Mouse (Mus musculus) bone marrow macrophage, adult 2 months (primary cell): ENCODE measurements around the gene Zfp213.

Experiments used
- CTCF ChIP-seq: IDR thresholded peaks from 2 replicates; pipeline ENCODE4 v1.5.1; 2012; ENCODE audit warnings: low read depth, mild to moderate bottlenecking, low read length, moderate library complexity
- POLR2A ChIP-seq: IDR thresholded peaks from 2 replicates; pipeline ENCODE4 v1.6.1; 2012; ENCODE audit warnings: mild to moderate bottlenecking, low read depth, low read length, borderline replicate concordance

- TF ChIP-seq CTCF, result no peak
- no peak for TF ChIP-seq POLR2A
Measured at GRCm38 (mm10) chr17:23540106-23540505, 23.9 kb downstream of the Zfp213 start.
